Mouse (Mus musculus): ENCODE measurements at regions not wholly inside any gene's neighbourhood (a gene's known extent, or its start where the extent isn't known, plus 50 kb on each side); places are given as distances from the start of the nearest gene placed in this dataset.

DNA sequence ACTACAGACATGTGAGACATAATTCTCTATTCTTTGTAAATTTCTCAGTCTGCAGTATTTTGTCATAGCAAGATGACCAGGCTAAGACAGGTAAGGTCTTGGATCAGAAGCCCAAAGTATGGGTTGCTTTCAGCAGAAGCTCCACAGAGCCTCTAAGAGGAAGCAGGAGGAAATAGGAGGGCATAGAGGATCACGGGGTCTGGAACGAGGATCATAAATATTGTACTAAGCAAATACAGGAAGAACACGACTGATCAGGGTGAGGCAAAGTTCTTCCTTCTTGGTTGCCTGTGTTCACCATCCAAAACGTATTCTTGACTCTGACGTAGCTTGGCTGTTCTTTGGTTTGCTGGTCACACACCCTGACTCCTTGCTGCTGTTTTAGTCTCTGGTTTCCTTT, 88.1 kb downstream of the Evx1 start:
- no peak for TF ChIP-seq POLR2AphosphoS2 (IDR thresholded peaks at IDR 0.05; ENCODE audit: low read depth, low read length)
- TF ChIP-seq EP300 (IDR thresholded peaks at IDR 0.05; ENCODE audit: low read length) = no peak
- no peak for TF ChIP-seq RCOR1 (conservative IDR thresholded peaks at IDR 0.05; ENCODE audit: low read depth, low read length)
- TF ChIP-seq CHD1 (IDR thresholded peaks at IDR 0.05; ENCODE audit: low read depth, low read length) = no peak
- no peak for TF ChIP-seq HCFC1 (IDR thresholded peaks at IDR 0.05; ENCODE audit: low read depth, low read length)
- no peak for TF ChIP-seq POLR2A (IDR thresholded peaks at IDR 0.05; ENCODE audit: low read depth, low read length)
- TF ChIP-seq CTCF (conservative IDR thresholded peaks at IDR 0.05 in 1 of 2, IDR thresholded peaks at IDR 0.05 in 1 of 2; ENCODE audit: low read depth in 2 of 2, low read length in 2 of 2) = no peak
- no peak for TF ChIP-seq TCF12 (IDR thresholded peaks at IDR 0.05; ENCODE audit: low read depth, low read length)
- TF ChIP-seq NRF1 (IDR thresholded peaks at IDR 0.05; ENCODE audit: low read depth, low read length) = no peak
- TF ChIP-seq SMC3 (IDR thresholded peaks at IDR 0.05; ENCODE audit: low read depth, low read length) = no peak
- TF ChIP-seq ZKSCAN1 (IDR thresholded peaks at IDR 0.05; ENCODE audit: borderline replicate concordance, low read depth, low read length) = no peak
- no peak for TF ChIP-seq SIN3A (IDR thresholded peaks at IDR 0.05; ENCODE audit: low read length)
- no peak for TF ChIP-seq ZC3H11A (IDR thresholded peaks at IDR 0.05; ENCODE audit: low read depth, low read length)
- TF ChIP-seq MXI1 (IDR thresholded peaks at IDR 0.05; ENCODE audit: low read depth, low read length) = no peak

Measured in CH12.LX (cell line).